Mouse (Mus musculus): ENCODE measurements at regions not wholly inside any gene's neighbourhood (a gene's known extent, or its start where the extent isn't known, plus 50 kb on each side); places are given as distances from the start of the nearest gene placed in this dataset.

- no peak overlapping the region for H3K9ac ChIP-seq (ENCODE audit: low read depth, low read length)
- no peak overlapping the region for H3K4me2 ChIP-seq (ENCODE audit: low read depth, low read length)
- no peaks in the 10 kb centered on the region for H3K36me3 ChIP-seq (ENCODE audit: control insufficient read depth, insufficient read depth, low read length)
- no peak overlapping the region for H3K4me3 ChIP-seq (ENCODE audit: low read depth, low read length)
- DNase-seq (ENCODE audit: low spot score) (no peak), ATAC-seq (ENCODE audit: low read depth) (no peak)
- no peaks in the 10 kb centered on the region for H3K27me3 ChIP-seq (replicated peaks; ENCODE audit: control insufficient read depth, insufficient read depth, low read length)
- H3K9me3 ChIP-seq (ENCODE audit: control insufficient read depth, low read length): no peaks in the 10 kb centered on the region
- no peak overlapping the region for H3K27ac ChIP-seq (replicated peaks; ENCODE audit: low read depth, low read length)
- no peaks in the 10 kb centered on the region for H3K4me1 ChIP-seq (ENCODE audit: control insufficient read depth, insufficient read depth, low read length)
These were observed 425.5 kb upstream of the Gm5150 start for GRCm38 (mm10) chr3:16431819-16432115.

GRCm38 (mm10) chr3:16431082-16431818 lies 425.0 kb upstream of the Gm5150 start:
- no peak for ATAC-seq (ENCODE audit: low read depth)
- Histone ChIP-seq H3K4me3 (ENCODE audit: low read depth, low read length) (no peak overlapping the region), H3K4me1 (ENCODE audit: control insufficient read depth, insufficient read depth, low read length) (no peaks in the 10 kb centered on the region)

More at GRCm38 (mm10) chr3:16431082-16431818, 425.0 kb upstream of the Gm5150 start:
- H3K4me2 ChIP-seq (ENCODE audit: low read depth, low read length): no peak overlapping the region
- no peak for DNase-seq (ENCODE audit: low spot score)
- H3K27me3 ChIP-seq (replicated peaks; ENCODE audit: control insufficient read depth, insufficient read depth, low read length): no peaks in the 10 kb centered on the region
- H3K36me3 ChIP-seq (ENCODE audit: control insufficient read depth, insufficient read depth, low read length): no peaks in the 10 kb centered on the region
- H3K9ac ChIP-seq (ENCODE audit: low read depth, low read length): no peak overlapping the region
- no peaks in the 10 kb centered on the region for H3K9me3 ChIP-seq (ENCODE audit: control insufficient read depth, low read length)
- no peak overlapping the region for H3K27ac ChIP-seq (replicated peaks; ENCODE audit: low read depth, low read length)
- WGBS: 35% methylated on average over 3 of the region's 3 CpGs
